Mouse (Mus musculus): Measurements from ENCODE around the gene Deup1.
"Not testable (repeated sequence)": the region's sequence is repeated elsewhere in the genome, so short reads cannot be mapped to it uniquely, and the experiment has no call there.

DNA sequence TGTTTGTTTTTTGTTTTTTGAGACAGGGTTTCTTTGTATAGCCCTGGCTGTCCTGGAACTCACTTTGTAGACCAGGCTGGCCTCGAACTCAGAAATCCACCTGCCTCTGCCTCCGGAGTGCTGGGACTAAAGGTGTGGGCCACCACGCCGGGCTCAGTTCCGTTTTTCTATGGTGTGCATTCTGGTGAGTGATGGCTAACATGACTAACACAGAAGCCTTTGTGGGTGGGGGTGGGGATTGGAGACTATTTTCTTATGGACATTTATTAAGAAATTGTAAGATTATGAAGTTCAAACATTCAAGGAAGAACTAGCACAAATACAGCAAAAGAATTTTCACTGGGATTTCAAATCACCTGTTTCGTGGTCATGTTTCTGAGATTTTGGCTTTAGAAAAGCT lies 76.7 kb downstream of the Deup1 start:
- not testable (repeated sequence) for TF ChIP-seq CTCF, POLR2A (IDR thresholded peaks at IDR 0.05; ENCODE audit: extremely low read depth, insufficient read depth, low read length)

All from cortical plate, adult 2 months (tissue).